Mouse (Mus musculus): ENCODE data around the gene Higd1a. TPM values are rescaled to one million over a fixed set of nuclear protein-coding genes. Genes with fewer than 3 reads are reported as not detected.

The Higd1a gene
- polyA plus RNA-seq, 1 experiment from 2014 or later, result 145 TPM

GRCm38 (mm10) chr9:121847842-121848241 is 10.3 kb downstream of the Higd1a start:
- Histone ChIP-seq H3K4me1 (peaks cover 8% of the 10 kb centered on the region; the same call in 1 of the 2 replicates), H3K4me3 (no peak overlapping the region), H3K9ac (no peak overlapping the region), H3K27me3 (replicated peaks) (no peaks in the 10 kb centered on the region), H3K4me2 (no peak overlapping the region), H3K27ac (no peak overlapping the region), H3K36me3 (peaks cover 61% of the 10 kb centered on the region), H3K9me3 (replicated peaks) (no peaks in the 10 kb centered on the region)
- 63% methylated on average over 5 of the region's 5 CpGs for WGBS (ENCODE audit: insufficient replicate concordance)
- peak; percentile 67 for ATAC-seq

GRCm38 (mm10) chr9:121847138-121847537 is 11.0 kb downstream of the Higd1a start:
- Histone ChIP-seq H3K4me1 (peaks cover 8% of the 10 kb centered on the region; the same call in 1 of the 2 replicates), H3K9me3 (replicated peaks) (no peaks in the 10 kb centered on the region), H3K36me3 (peaks cover 59% of the 10 kb centered on the region), H3K9ac (no peak overlapping the region), H3K4me3 (no peak overlapping the region), H3K27me3 (replicated peaks) (no peaks in the 10 kb centered on the region), H3K4me2 (no peak overlapping the region), H3K27ac (0 out of 2 replicates have a peak overlapping the region, but pooled peaks have one; percentile 25)
- 88% methylated on average over 4 of the region's 4 CpGs for WGBS (ENCODE audit: insufficient replicate concordance)
- no peak for ATAC-seq

- Histone ChIP-seq H3K4me1 (peaks cover 8% of the 10 kb centered on the region; the same call in 1 of the 2 replicates), H3K36me3 (peaks cover 54% of the 10 kb centered on the region), H3K4me2 (no peak overlapping the region), H3K4me3 (no peak overlapping the region), H3K9ac (no peak overlapping the region), H3K9me3 (replicated peaks) (no peaks in the 10 kb centered on the region), H3K27me3 (replicated peaks) (0 out of 2 replicates have a peak, but pooled peaks cover 2% of the 10 kb centered on the region), H3K27ac (0 out of 2 replicates have a peak overlapping the region, but pooled peaks have one; percentile 25)
- peak; percentile 26; the same call in 1 of the 2 replicates for ATAC-seq
- 39% methylated on average over 10 of the region's 10 CpGs for WGBS (ENCODE audit: insufficient replicate concordance)
Measured at GRCm38 (mm10) chr9:121846526-121847118, 11.5 kb downstream of the Higd1a start.

- H3K27ac ChIP-seq, result no peak overlapping the region
- peaks cover 18% of the 10 kb centered on the region for H3K36me3 ChIP-seq
- H3K4me3 ChIP-seq, result no peak overlapping the region
- no peaks in the 10 kb centered on the region for H3K9me3 ChIP-seq (replicated peaks)
- no peak overlapping the region for H3K9ac ChIP-seq
- H3K27me3 ChIP-seq (replicated peaks), result peaks cover 37% of the 10 kb centered on the region
- 79% methylated on average over 2 of the region's 2 CpGs for WGBS (ENCODE audit: insufficient replicate concordance)
- H3K4me1 ChIP-seq, result peaks cover 14% of the 10 kb centered on the region; the same call in 1 of the 2 replicates
- no peak for ATAC-seq
- H3K4me2 ChIP-seq, result no peak overlapping the region
Measured at GRCm38 (mm10) chr9:121842914-121843313, 15.2 kb downstream of the Higd1a start.

GRCm38 (mm10) chr9:121839622-121839965 is 18.6 kb downstream of the Higd1a start:
- H3K27ac ChIP-seq, result no peak overlapping the region
- 0 out of 2 replicates have a peak, but pooled peaks have one; percentile 18 for ATAC-seq
- peak overlapping the region; percentile 48 for H3K4me3 ChIP-seq
- H3K36me3 ChIP-seq, result no peaks in the 10 kb centered on the region
- H3K9me3 ChIP-seq (replicated peaks), result 0 out of 2 replicates have a peak, but pooled peaks cover 6% of the 10 kb centered on the region
- no peak overlapping the region for H3K9ac ChIP-seq
- peaks cover 9% of the 10 kb centered on the region; the same call in 1 of the 2 replicates for H3K4me1 ChIP-seq
- 37% methylated on average over 7 of the region's 7 CpGs for whole genome bisulfite sequencing (ENCODE audit: insufficient replicate concordance)
- H3K27me3 ChIP-seq (replicated peaks), result peaks cover 45% of the 10 kb centered on the region
- H3K4me2 ChIP-seq, result peak overlapping the region; percentile 71

- no peaks in the 10 kb centered on the region for H3K36me3 ChIP-seq
- H3K27me3 ChIP-seq (replicated peaks), result peaks cover 45% of the 10 kb centered on the region
- H3K4me3 ChIP-seq, result peak within 1 kb of the TSS; percentile 48
- ATAC-seq, result peak; percentile 59; the same call in 1 of the 2 replicates
- 0 out of 2 replicates have a peak, but pooled peaks cover 6% of the 10 kb centered on the region for H3K9me3 ChIP-seq (replicated peaks)
- H3K27ac ChIP-seq, result no peak within 1 kb of the TSS
- H3K9ac ChIP-seq, result peak within 1 kb of the TSS; percentile 43; the same call in 1 of the 2 replicates
- H3K4me1 ChIP-seq, result peaks cover 9% of the 10 kb centered on the region; the same call in 1 of the 2 replicates
- peak within 1 kb of the TSS; percentile 71 for H3K4me2 ChIP-seq
- WGBS (ENCODE audit: insufficient replicate concordance), result 3% methylated on average over 61 of the region's 61 CpGs
Measured at GRCm38 (mm10) chr9:121838829-121839621, 19.1 kb downstream of the Higd1a start, which contains the start of gene Ccdc13. Gene Ccdc13, minus strand, starts transcription at chr9:121839461.

GRCm38 (mm10) chr9:121838008-121838407 is 20.2 kb downstream of the Higd1a start:
- H3K4me3 ChIP-seq, result no peak overlapping the region
- 68% methylated on average over 6 of the region's 6 CpGs for WGBS (ENCODE audit: insufficient replicate concordance)
- H3K27ac ChIP-seq, result no peak overlapping the region
- ATAC-seq, result no peak
- H3K9me3 ChIP-seq (replicated peaks), result 0 out of 2 replicates have a peak, but pooled peaks cover 6% of the 10 kb centered on the region
- peaks cover 45% of the 10 kb centered on the region for H3K27me3 ChIP-seq (replicated peaks)
- peaks cover 9% of the 10 kb centered on the region; the same call in 1 of the 2 replicates for H3K4me1 ChIP-seq
- H3K4me2 ChIP-seq, result no peak overlapping the region
- no peaks in the 10 kb centered on the region for H3K36me3 ChIP-seq
- H3K9ac ChIP-seq, result no peak overlapping the region

GRCm38 (mm10) chr9:121833825-121834224 is 24.3 kb downstream of the Higd1a start:
- Histone ChIP-seq H3K9me3 (replicated peaks) (0 out of 2 replicates have a peak, but pooled peaks cover 6% of the 10 kb centered on the region), H3K4me3 (no peak overlapping the region), H3K4me1 (peaks cover 1% of the 10 kb centered on the region; the same call in 1 of the 2 replicates), H3K4me2 (no peak overlapping the region), H3K9ac (no peak overlapping the region), H3K27me3 (replicated peaks) (peaks cover 18% of the 10 kb centered on the region), H3K36me3 (no peaks in the 10 kb centered on the region), H3K27ac (no peak overlapping the region)
- 73% methylated on average over 11 of the region's 11 CpGs for WGBS (ENCODE audit: insufficient replicate concordance)
- no peak for ATAC-seq

GRCm38 (mm10) chr9:121830956-121831293 is 27.2 kb downstream of the Higd1a start:
- Histone ChIP-seq H3K4me3 (no peak overlapping the region), H3K27ac (no peak overlapping the region), H3K27me3 (replicated peaks) (no peaks in the 10 kb centered on the region), H3K36me3 (no peaks in the 10 kb centered on the region), H3K9ac (no peak overlapping the region), H3K4me2 (no peak overlapping the region), H3K9me3 (replicated peaks) (0 out of 2 replicates have a peak, but pooled peaks cover 6% of the 10 kb centered on the region), H3K4me1 (no peaks in the 10 kb centered on the region)
- WGBS (ENCODE audit: insufficient replicate concordance), result 19% methylated on average over 6 of the region's 6 CpGs
- no peak for ATAC-seq

- no peak for ATAC-seq
Measured at GRCm38 (mm10) chr9:121830243-121830955, 27.8 kb downstream of the Higd1a start.

GRCm38 (mm10) chr9:121829270-121829992 is 28.7 kb downstream of the Higd1a start:
- no peak overlapping the region for H3K27ac ChIP-seq
- 44% methylated on average over 7 of the region's 7 CpGs for WGBS (ENCODE audit: insufficient replicate concordance)

More at GRCm38 (mm10) chr9:121830243-121830955, 27.8 kb downstream of the Higd1a start:
- H3K36me3 ChIP-seq, result no peaks in the 10 kb centered on the region
- no peak overlapping the region for H3K27ac ChIP-seq
- no peak overlapping the region for H3K4me3 ChIP-seq
- no peaks in the 10 kb centered on the region for H3K27me3 ChIP-seq (replicated peaks)
- H3K4me2 ChIP-seq, result no peak overlapping the region
- no peak overlapping the region for H3K9ac ChIP-seq
- 0 out of 2 replicates have a peak, but pooled peaks cover 3% of the 10 kb centered on the region for H3K9me3 ChIP-seq (replicated peaks)
- WGBS (ENCODE audit: insufficient replicate concordance), result 70% methylated on average over 6 of the region's 6 CpGs
- H3K4me1 ChIP-seq, result no peaks in the 10 kb centered on the region

More at GRCm38 (mm10) chr9:121829270-121829992, 28.7 kb downstream of the Higd1a start:
- Histone ChIP-seq H3K4me3 (no peak overlapping the region), H3K9ac (no peak overlapping the region), H3K9me3 (replicated peaks) (no peaks in the 10 kb centered on the region), H3K4me2 (no peak overlapping the region), H3K36me3 (no peaks in the 10 kb centered on the region), H3K27me3 (replicated peaks) (no peaks in the 10 kb centered on the region), H3K4me1 (no peaks in the 10 kb centered on the region)
- no peak for ATAC-seq
